Mouse (Mus musculus) lung, postnatal 4 days (tissue): Measurements from ENCODE around the gene Rnf39.
A peak's percentile ranks its signal among the peaks of the same experiment; 100 is the strongest.

ENCODE experiments used
- DNase-seq, 2 experiments: peaks; one replicate each; pipeline ENCODE4 v3.0.0; 2021

The Rnf39 gene

DNA sequence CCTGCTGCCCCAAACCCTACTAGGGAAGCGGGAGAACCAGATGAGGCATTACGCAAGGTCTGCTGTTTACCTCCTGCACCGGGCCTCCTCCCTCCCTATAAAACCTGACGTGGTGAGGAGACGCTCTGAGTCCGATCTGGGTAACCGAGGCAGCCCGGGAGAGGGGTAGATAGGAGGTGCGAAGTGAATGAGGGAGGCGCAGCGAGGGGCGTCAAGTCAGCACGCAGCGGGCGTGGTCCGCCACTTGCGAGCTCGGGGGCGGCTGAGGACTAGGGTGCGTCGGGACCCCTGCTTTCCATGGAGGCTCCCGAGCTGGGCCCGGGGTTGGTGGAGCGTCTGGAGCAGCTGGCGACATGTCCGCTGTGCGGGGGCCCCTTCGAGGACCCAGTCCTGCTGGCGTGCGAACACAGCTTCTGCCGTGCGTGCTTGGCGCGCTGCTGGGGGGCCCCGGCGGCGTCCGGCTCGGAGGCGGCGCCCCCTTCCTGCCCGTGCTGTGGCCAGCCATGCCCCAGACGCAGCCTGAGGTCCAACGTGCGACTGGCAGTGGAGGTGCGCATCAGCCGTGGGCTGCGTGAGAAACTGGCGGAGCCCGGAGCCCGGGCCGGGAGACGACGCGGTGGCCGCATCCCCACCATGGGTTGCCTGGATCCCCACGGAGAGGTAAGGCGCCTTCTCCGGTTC is at the start of gene Rnf39:
TSS of gene Rnf39 (plus strand) at position 128 of the 681 bp plus-strand sequence.
- peak; percentile 26 to 56 for DNase-seq

DNA sequence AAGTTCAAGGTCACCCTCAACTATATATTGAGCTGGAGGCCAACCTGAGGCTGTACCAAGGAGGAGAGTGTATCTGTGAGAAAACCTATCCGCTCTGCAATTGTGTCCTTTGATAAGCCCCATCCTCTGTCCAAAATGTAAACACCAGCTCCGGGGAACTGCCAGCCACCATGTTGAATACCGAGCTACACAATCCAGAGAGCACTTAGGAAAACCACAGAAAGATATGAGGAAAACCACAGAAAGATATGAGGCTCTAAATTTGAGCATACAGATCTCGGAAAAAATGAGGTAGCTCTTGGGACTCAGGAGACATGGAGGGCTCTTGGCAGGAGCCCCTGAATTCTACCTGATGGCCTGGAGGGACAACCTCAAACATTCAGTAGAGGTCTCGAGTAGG is 49.3 kb upstream of the Rnf39 start:
- DNase-seq = no peak

DNA sequence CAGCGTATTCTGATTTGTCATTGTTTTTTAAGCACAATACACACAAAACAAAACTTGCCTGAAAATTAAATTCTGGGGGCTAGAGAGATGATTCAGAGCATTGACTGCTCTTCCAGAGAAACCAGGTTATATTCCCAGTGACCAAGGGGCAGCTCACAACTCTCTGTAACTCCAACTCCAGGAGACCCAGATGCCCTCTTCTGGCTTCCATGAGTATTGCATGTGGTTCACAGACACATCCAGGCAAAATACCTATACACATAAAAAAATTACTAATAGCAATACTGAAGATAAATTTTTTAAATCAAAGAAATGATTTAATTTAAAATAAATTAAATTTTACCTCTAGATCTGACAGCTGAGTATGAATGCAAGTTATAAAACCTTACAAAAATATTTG is 46.1 kb upstream of the Rnf39 start:
- peak in 1 of 2 experiments; percentile 47 for DNase-seq

DNA sequence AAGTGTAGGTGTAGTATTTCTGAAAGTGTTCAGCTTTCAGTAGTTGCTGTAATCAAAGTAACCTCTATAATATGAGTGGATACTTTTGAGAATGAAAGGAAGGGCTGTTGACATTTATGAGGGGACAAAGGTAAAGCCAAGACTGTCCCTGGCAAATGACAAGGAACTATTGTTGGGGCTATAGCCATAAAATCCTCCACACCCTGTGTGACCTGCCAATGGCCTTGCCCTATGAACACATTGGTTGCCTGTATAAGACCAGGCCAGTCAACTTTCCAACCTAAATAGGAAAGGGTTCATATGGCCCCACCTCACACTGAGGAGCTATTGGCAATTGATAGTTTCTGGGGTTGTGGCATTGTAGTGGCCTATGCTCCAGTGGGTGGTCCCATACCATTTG is 45.7 kb upstream of the Rnf39 start:
- DNase-seq = no peak

DNA sequence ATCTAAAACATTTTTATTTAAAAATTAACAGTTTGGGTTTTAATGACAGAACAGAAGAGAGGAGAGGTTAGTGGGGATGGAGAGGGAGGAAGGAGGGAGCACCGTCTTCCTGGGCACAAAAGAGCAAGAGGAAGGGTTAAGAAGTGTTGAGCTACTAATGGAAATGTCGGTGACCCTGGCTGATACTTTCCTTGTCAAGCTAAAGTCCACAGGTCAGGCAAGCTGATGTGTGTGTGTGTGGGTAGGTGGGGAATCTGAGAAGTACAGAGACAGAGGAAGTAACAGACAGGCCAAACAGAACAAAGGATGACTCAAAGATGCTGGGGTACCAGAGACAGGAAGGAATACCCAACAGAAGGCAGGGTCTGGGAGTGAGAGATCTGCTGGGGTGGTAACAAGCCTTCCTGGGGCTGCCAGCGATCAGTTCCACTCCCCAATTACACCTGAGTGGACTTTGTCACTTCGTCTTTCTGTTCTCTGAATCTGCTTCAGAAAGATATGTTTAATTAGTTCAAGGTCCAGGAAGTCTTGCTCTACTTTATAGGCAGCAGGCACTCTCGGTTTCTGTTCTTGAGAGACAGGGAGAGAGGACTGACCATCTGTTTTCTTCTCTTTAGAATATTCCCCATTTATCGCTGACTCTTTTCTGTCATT is 45.0 kb upstream of the Rnf39 start, which contains the start of gene Trim31:
TSS of gene Trim31 (plus strand) at position 567 of the 654 bp plus-strand sequence.
- DNase-seq = no peak

DNA sequence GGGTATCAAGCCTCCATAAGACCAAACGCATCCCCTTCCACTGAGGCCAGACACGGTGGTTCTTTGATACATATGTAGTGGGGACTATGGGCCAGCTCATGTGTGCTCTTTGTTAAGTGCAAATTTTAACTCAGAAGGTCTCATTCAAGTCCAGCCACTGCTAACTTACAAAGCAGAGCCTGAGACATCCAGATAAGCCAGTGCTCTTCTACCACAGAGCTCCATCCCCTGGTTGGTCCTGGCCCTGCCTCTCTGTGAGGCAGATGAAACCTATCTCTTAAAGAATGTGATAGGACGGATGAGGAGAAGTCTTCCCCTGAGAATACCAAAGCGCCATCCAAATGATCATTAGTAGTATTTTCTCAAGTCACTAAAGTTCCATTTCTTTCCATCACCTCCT is 43.3 kb upstream of the Rnf39 start:
- DNase-seq = no peak

DNA sequence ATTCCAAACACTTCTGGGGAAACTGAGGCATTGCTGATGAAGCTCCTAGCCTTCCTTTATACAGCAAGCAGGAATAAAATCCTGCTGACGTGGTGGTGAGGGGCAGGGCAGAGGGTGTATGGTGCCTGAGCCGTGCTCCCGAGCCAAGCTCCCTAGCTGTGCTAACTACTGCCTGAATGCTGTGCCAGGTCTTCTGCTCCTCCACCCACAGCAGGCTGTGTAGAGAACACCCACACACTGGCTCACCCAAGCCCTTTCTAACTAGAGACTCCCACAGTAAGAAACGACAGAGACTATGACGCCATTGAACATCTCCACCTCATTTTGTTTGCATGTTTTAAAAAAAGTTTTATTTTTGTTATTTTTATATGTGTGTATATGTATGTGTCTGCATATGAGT is 42.7 kb upstream of the Rnf39 start:
- no peak for DNase-seq

DNA sequence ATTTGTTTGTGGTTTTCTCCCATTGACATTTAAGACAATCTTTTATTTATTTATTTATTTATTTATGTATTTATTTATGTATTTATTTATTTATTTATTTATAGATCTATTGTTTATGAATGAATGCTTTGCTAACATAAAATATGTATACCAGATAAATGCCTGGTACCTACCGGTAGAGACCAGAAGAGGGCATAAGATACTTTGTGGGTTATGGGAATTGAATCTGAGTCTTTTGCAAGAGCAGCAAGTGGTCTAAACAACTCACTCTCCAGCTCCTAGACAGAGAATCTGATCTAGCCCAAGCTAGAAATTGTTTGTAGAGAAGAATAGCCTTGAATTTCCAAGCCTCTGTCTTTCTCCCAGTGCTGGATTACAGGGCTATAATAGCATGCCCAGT is 42.0 kb upstream of the Rnf39 start:
- no peak for DNase-seq

DNA sequence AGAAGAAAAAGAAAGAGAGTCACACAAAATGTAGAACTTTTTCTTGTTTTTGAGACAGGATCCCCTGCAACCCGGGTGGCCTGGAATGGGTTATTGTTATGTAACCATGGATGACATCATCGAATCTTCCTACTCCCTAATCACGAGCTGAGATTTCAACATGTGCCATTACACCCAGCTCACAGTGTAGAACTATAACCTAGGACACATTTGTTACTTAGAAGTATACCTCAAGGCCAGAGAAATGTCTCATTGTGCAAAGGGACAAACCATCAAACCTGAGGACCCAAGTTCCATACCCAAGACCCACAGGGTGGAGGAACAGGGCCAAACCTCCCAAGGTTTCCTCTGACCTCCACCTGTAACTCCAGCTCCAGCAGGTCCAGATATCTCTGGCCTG is 39.1 kb upstream of the Rnf39 start:
- DNase-seq = no peak

DNA sequence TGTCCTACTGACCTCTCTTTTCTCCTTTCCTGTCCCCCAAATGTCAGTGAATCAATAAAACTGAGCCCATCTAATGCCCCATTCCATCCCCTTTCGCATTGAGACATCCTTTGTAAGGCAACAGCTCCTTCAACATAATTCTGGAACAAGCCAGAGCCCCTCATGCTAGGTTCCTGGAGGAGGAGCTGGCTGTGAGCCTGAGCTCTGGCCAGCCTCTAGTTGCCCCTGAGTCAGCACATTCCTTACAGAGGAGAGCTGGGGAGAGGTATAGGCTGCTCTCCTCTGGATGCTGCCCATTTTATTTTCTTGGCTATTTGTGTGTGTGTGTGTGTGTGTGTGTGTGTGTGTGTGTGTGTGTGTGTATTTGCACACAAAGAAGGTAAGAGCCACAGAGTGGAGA is 34.5 kb upstream of the Rnf39 start:
- no peak for DNase-seq

DNA sequence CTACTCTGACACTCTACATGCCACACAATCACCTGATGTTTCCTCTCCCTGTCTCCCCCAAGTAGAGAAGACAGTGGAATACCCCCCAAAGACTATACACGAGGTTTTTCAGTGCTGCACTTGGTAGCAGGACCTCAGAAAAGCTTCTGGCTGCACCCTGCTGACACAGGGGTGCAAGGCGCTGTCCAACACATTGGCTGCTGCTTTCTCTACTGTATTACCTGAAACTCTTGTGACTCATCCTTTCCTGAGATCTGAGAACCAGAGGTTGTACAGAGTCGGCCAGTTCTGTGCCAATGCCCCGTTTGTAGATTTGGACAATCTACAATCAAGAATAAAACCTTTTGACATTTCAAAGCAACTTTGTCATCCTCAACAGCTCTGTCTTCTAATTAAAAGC is 32.9 kb upstream of the Rnf39 start:
- DNase-seq = no peak

DNA sequence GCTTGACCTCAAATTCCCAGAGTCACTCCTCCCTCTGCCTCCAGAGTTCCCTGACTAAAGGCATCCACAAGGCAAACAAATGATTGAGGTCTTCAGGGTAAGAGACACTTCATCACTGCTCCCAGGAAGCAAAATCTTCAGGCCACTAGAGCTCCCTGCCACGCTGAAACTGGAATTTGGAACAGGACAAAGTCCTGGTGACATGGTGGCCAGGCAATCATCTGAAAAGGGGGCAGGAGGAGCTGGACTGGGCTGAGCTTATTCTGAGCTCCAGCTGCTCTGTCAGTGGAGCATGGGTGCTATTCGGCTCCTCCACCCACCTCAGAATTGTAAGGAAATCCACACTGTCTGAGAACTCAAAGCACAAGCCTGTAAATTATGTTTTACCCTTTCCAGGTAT is 30.7 kb upstream of the Rnf39 start:
- DNase-seq = no peak

DNA sequence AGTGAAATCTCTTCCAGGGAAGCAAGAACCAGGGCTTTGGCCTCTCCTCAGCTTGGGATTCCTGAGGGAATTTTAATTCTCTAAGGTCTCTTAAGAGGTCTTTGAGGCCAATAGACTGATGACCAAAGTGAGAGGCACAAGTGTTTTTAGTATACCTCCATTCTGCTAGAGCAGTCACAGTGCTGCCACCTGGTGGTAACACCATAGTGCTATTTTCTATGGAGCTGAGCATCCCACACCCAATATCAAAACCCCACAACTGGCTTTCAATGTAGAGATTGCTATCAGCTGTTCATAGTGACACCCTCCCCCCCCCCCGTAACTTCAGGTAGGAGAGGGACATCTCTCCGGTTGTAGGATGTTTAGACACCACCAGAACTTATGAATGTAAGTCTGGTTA is 28.6 kb upstream of the Rnf39 start:
- peak; percentile 27 to 75 for DNase-seq

DNA sequence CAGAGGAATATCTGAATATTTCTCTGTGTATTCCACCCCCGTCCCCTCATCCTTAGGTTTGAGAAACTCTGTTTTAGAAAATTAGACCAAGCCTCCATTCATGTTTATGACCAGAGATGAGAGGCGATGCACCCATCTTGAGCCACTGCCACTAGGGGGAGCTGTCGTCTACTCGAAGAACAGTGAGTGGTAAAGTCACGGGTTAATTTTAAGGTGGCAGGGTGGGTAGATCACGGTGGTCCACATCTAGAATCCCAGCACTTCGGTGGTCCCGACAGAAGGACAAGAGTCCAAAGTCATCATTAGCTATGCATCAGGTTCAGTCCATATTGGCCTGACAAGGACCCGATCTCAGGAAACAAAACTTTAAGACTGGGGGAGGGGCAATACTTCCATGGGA is 27.6 kb upstream of the Rnf39 start:
- peak; percentile 26 to 61 for DNase-seq

DNA sequence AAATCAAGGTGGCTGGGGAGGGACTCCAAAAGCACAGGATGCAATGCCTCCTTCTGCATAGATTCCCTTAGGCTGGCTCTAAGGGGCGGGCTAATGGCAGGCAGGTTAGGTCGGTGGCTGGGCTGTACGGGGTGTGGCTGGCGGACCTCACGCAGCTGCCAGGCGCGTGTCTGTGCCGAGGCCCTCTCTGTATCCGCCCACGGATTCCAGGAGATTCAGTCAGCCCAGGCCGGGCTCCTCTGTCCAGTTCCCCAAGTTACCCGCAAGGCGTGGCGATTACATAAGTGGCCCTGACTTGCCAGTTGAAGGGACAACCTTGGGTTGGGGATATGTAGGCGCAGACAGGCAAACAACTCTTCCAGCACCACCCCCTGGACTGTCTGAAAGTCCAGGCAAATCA is 22.5 kb upstream of the Rnf39 start:
- peak; percentile 22 to 43 for DNase-seq

DNA sequence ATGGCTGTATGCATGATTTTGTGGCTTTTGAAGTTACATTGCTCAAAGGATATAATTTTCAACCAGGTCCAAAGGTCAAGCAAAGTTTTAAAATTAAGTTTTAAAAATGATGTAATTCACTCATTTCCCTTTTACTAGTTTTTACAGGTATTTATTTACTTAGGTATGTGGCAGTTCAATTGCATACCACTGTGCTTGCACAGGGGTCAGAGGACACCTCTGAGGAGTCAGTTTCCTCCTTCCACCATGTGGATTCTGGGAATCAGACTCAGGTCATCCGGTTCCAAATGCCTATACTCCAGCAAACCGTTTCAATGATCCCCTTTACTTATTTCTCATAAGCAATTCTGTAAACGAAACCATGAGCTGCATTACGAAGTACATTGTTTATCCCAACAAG is 20.0 kb upstream of the Rnf39 start:
- no peak for DNase-seq

DNA sequence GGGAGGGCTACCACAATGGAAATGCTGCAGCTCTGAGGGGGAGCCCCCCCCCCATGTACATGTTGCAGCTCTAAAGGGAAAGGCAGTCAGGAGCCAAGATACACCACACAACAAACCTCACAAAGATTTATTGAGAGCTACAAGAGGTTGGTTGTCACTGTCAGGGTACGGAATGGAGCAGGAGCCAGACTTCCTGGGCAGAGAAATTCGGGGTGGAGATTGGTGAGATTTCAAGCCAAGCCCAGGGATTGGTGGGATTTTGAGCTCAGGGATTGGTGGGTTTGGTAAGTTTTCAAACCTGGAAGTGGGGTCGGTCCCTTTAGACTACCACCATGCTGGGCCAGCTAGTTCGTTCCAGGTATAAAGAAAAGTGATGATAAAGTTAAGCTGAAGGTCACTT is 19.2 kb upstream of the Rnf39 start:
- DNase-seq = no peak

DNA sequence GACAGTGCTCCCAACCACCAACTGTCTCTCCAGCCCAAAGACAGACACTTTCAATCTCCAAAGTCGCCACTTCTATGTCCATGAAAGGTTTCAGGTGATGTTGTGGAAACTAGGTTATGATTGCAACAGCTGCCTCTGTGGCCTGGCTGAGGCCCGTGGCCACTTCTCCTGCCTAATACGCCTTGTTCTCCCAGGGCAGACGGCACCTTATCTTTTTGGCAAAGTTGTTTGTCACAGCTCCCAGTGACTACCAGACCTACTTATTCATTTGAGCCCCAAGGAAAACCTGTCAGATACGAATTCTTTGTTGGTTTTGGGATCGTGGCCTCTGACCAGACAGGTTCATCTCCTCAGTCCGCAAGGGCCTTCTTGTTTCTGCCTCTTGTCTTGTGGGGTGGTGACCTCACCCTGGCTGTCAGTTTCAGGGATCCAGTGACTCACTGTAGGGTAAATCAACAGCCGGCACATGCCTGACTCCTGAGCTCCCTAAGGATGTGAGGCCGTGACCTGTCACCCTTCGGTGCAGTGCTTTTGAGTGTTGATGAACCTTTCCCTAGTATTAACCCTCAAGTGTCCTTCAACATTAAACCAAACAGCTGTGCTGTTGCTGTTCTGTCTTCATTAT is 15.1 kb upstream of the Rnf39 start:
- DNase-seq = no peak

DNA sequence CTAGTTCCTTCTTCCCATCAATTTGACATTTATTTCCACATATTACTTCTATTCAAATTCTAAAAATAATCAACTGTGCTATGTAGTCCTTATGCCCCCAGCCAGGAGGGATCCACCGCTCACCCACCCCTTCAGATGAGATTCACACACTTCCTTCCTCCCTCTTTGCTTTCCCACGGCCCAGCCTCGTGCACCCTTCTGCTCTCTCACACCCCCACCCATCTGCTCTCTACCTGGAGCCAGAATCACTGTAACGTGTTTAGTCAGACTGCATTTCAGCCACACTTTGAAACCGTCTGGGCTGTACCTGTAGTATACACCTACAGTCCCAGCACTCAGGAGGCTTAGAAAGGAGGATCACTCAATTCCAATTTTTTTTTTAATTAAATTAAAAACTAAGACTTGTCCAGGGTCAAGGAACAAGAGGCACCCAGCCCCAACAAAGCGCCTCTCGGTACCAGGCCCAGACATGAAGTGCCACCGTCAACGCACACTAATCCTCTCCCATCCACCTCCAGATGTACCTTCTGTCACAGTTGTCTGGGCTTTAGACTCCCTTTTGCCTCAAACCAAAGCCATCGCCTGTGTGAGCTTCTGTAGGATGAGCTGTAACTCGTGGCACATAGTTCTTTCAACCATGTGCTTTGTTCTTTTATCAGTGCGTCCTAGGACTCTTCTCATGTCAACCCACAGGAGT is 13.3 kb upstream of the Rnf39 start:
- no peak for DNase-seq

DNA sequence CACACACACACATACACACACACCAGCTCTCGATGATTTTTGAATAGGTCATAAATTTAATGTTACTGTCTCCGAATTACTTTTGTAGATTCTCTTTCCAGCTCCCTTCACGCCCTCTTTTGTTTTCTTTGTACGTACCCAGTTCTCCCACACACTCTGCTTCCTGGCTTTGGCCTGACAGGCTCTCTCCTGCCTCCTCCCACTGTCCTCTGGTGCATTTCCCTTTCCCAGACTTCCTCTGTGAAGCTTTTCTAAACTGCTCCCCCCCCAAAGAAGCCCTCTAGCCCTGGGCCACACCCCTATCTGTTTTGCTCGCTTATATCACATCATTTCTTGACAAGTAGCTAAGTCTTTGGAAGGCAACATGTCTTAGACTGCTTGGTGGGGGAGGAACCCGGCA is 12.5 kb upstream of the Rnf39 start:
- DNase-seq = no peak

DNA sequence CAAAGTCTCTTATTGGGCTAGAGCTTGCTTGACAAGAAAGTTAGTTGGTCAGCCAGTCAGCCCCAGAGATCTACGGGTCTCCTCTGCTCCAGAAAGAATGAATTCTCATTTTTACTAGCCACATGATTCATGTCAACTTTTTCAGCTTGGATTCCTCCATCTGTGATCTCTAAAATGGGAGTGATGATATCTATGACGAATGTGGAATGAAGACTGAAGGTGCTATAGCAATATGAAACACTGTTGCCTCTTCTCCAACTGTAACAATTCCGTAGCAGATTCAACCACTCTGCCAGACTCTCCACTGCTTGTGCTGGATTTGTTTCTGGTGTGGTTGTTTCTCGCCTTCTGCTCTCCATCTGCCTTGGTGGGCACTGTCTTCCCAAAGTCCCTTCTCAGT is 11.6 kb upstream of the Rnf39 start:
- DNase-seq = no peak

DNA sequence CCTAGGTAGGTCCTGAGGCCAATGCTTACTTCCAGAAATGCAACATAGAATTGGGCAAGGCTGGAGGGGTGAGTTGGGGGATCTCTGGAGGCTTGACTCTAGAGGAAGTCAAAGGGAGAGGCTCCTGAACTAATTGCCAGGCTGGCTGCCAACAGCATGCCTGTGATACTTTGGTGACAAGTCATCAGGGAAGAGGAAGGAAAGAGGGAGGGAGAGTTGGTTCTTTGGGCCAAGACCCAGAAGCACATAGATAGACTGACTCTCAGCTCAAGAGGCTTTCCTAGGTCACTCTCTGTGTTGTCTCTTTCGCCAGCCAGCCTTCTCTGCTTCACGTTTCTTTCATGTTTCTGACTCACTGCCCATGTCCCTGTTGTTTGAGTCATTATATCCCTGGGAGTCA is 10.9 kb upstream of the Rnf39 start:
- peak; percentile 39 to 73 for DNase-seq

DNA sequence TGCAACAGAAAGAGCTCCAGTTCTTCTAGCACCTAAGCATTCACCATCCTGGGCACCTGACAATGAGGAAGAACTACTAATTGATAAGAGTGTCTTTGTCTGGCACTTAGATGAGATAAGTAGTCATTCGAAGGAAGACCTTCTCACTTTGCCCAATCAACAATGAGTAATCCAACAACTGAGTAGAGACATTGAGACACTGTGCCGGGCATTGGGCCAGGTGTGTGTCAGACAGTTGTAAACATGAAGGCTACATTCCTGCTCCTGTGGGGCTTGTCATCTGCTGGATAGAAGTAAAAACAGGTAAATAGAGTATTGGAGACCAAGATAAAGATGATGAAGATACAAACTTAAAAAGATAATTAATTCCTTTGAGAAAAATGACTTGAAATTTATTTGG is 4.7 kb upstream of the Rnf39 start:
- no peak for DNase-seq

DNA sequence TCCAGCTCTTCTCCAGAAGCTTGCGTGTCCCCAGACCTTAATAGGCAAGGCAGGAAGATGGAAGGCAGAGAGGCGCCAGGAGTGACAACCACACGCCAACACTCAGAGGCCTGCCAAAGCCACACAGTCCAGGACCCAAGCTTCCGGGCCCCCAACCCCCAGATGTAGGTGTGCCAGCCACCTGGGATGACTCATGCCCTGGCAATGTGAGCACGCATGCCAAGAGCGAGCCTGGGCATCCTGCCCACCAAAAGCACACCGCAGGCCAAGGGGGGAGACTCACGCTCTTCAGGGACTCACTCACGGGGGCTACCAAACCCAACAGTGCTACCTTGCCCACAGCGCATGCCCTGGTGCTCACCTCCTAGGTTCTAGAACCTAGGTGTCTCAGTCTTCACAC is 327 bp upstream of the Rnf39 start:
- peak; percentile 80 to 89 for DNase-seq
